Mouse (Mus musculus) liver, embryonic 15.5 days (tissue): ENCODE results near the gene Dnttip1. TPM values are rescaled to one million over a fixed set of nuclear protein-coding genes. Genes with fewer than 3 reads are reported as not detected.
A peak's percentile ranks its signal among the peaks of the same experiment; 100 is the strongest.
"Not testable (repeated sequence)": the region's sequence is repeated elsewhere in the genome, so short reads cannot be mapped to it uniquely, and the experiment has no call there.

ENCODE experiments used
- ATAC-seq: fragments of 200-750 bp; cut with Nextera tagmentation; 2 replicates; pipeline ENCODE4 v1.8.0; 2017; ENCODE audit warnings: moderate number of reproducible peaks, mild to moderate bottlenecking, moderate library complexity; ENCODE audit not compliant: insufficient read depth
- H3K27ac ChIP-seq: fragments of 300-500 bp; sonication (generic); replicated peaks from 2 replicates; pipeline ENCODE4 v1.5.1; 2015; ENCODE audit warnings: mild to moderate bottlenecking, inconsistent platforms
- H3K27me3 ChIP-seq: fragments of 300-500 bp; sonication (generic); 2 replicates; pipeline ENCODE4 v1.6.1; 2015; ENCODE audit warnings: mild to moderate bottlenecking, inconsistent platforms
- H3K36me3 ChIP-seq: fragments of 300-500 bp; sonication (generic); replicated peaks from 2 replicates; pipeline ENCODE4 v1.6.1; 2015; ENCODE audit warnings: moderate library complexity, mild to moderate bottlenecking, inconsistent platforms
- H3K4me1 ChIP-seq: fragments of 300-500 bp; sonication (generic); replicated peaks from 2 replicates; pipeline ENCODE4 v1.6.1; 2015; ENCODE audit warnings: inconsistent platforms
- H3K4me2 ChIP-seq: fragments of 300-500 bp; sonication (generic); 2 replicates; pipeline ENCODE4 v1.6.1; 2015; ENCODE audit warnings: moderate library complexity, mild to moderate bottlenecking, inconsistent platforms
- H3K4me3 ChIP-seq: fragments of 300-500 bp; sonication (generic); replicated peaks from 2 replicates; pipeline ENCODE4 v1.5.1; 2015; ENCODE audit warnings: mild to moderate bottlenecking, inconsistent platforms
- H3K9ac ChIP-seq: fragments of 300-500 bp; sonication (generic); 2 replicates; pipeline ENCODE4 v1.6.1; 2015; ENCODE audit warnings: moderate library complexity, mild to moderate bottlenecking, inconsistent platforms
- H3K9me3 ChIP-seq: fragments of 300-500 bp; sonication (generic); replicated peaks from 2 replicates; pipeline ENCODE4 v1.6.1; 2016; ENCODE audit warnings: inconsistent platforms
- whole genome bisulfite sequencing: fragments of 180-500 bp; shearing (Covaris S2); methylation state at CpG from one replicate; pipeline ENCODE4 v1.1.7; 2015; ENCODE audit warnings: mixed read lengths; ENCODE audit not compliant: insufficient replicate concordance; 5-methylcytosine and 5-hydroxymethylcytosine counted together
- polyA plus RNA-seq: library from polyadenylated mRNA; unstranded; fragments of >200 nt; fragmentation: Nextera tagmentation; extraction: Ambion mirVana; gene quantifications from 2 replicates; pipeline ENCODE4 v1.2.1, GENCODE M21; 2015

The Dnttip1 gene
- polyA plus RNA-seq, 1 experiment from 2014 or later, result 41.1 TPM

GRCm38 (mm10) chr2:164791841-164792261, 46.1 kb downstream of the Dnttip1 start:
- peaks cover 41% of the 10 kb centered on the region for H3K4me1 ChIP-seq
- no peaks in the 10 kb centered on the region for H3K9me3 ChIP-seq
- WGBS, result 89% methylated on average over 18 of the region's 18 CpGs
- no peak overlapping the region for H3K9ac ChIP-seq
- no peak overlapping the region for H3K4me3 ChIP-seq
- H3K27ac ChIP-seq, result no peak overlapping the region
- ATAC-seq, result no peak
- H3K27me3 ChIP-seq, result peaks cover 4% of the 10 kb centered on the region
- peaks cover 73% of the 10 kb centered on the region for H3K36me3 ChIP-seq
- no peak overlapping the region for H3K4me2 ChIP-seq

GRCm38 (mm10) chr2:164792400-164793190, 46.8 kb downstream of the Dnttip1 start:
- 83% methylated on average over 12 of the region's 12 CpGs for WGBS
- Histone ChIP-seq H3K9me3 (no peaks in the 10 kb centered on the region), H3K4me1 (peaks cover 35% of the 10 kb centered on the region), H3K4me3 (no peak overlapping the region), H3K9ac (no peak overlapping the region), H3K4me2 (no peak overlapping the region), H3K27me3 (no peaks in the 10 kb centered on the region), H3K27ac (0 out of 2 replicates have a peak overlapping the region, but pooled peaks have one; percentile 33), H3K36me3 (peaks cover 79% of the 10 kb centered on the region)
- no peak for ATAC-seq

GRCm38 (mm10) chr2:164793236-164793635, 47.5 kb downstream of the Dnttip1 start:
- Histone ChIP-seq H3K9me3 (no peaks in the 10 kb centered on the region), H3K9ac (no peak overlapping the region), H3K27me3 (no peaks in the 10 kb centered on the region), H3K4me1 (peaks cover 30% of the 10 kb centered on the region), H3K4me2 (no peak overlapping the region), H3K4me3 (no peak overlapping the region), H3K27ac (peak overlapping the region; percentile 42; the same call in 1 of the 2 replicates), H3K36me3 (peaks cover 82% of the 10 kb centered on the region)
- WGBS, result 85% methylated on average over 3 of the region's 3 CpGs
- ATAC-seq, result peak; percentile 17; the same call in 1 of the 2 replicates

GRCm38 (mm10) chr2:164793772-164794171, 48.0 kb downstream of the Dnttip1 start:
- Histone ChIP-seq H3K9me3 (no peaks in the 10 kb centered on the region), H3K4me1 (peaks cover 24% of the 10 kb centered on the region), H3K9ac (no peak overlapping the region), H3K27me3 (no peaks in the 10 kb centered on the region), H3K4me2 (no peak overlapping the region), H3K27ac (peak overlapping the region; percentile 46; the same call in 1 of the 2 replicates), H3K36me3 (peaks cover 84% of the 10 kb centered on the region), H3K4me3 (no peak overlapping the region)
- no peak for ATAC-seq
- 76% methylated on average over 2 of the region's 2 CpGs for WGBS

DNA sequence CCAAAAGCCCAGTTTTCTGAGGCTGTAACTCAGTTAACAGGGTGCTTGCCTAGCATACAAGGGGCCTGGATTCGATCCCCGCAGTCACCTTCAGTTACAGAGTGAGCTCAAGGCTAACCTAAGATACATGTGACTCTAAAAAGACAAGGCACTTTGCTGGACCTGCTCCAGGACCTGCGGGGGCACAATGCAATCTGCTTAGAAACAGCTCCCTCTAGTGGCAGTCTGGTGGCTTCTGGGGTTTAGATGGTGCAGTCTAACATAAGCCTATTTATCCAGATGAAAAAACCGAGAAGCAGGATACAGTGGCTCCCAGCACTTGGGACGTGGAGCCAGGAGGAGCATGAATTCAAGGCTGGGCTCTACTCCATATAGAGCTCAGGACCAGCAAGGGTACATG, 48.5 kb downstream of the Dnttip1 start:
- no peak overlapping the region for H3K4me2 ChIP-seq
- H3K4me1 ChIP-seq, result peaks cover 21% of the 10 kb centered on the region
- H3K4me3 ChIP-seq, result no peak overlapping the region
- H3K27me3 ChIP-seq, result no peaks in the 10 kb centered on the region
- 28% methylated on average over 5 of the region's 5 CpGs for WGBS
- peaks cover 85% of the 10 kb centered on the region for H3K36me3 ChIP-seq
- peak; percentile 49 for ATAC-seq
- H3K27ac ChIP-seq, result no peak overlapping the region
- no peaks in the 10 kb centered on the region for H3K9me3 ChIP-seq
- no peak overlapping the region for H3K9ac ChIP-seq

DNA sequence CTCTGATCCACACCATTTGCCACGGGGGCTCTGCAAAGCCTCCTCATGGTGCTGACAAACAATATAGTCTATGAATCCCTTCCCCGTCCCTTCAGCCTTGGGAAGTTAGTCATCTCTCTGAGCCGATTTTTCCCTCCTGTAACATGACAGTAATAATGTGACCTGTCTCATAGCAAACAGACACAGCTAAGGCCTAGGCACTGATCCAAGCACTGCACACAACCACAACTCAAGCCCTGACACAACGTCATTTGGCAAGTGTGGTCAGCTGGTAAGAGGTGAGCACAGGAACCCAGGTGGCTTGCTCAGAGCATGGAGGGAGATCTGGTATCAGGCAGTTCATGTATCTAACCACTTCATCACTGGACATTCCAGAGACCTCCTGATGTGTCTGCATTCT, 50.1 kb downstream of the Dnttip1 start:
- Histone ChIP-seq H3K27ac (no peak overlapping the region), H3K9ac (no peak overlapping the region), H3K4me3 (no peak overlapping the region), H3K27me3 (no peaks in the 10 kb centered on the region), H3K9me3 (no peaks in the 10 kb centered on the region), H3K4me1 (peaks cover 14% of the 10 kb centered on the region), H3K4me2 (no peak overlapping the region), H3K36me3 (peaks cover 93% of the 10 kb centered on the region)
- no peak for ATAC-seq
- WGBS, result 73% methylated on average over 4 of the region's 4 CpGs

DNA sequence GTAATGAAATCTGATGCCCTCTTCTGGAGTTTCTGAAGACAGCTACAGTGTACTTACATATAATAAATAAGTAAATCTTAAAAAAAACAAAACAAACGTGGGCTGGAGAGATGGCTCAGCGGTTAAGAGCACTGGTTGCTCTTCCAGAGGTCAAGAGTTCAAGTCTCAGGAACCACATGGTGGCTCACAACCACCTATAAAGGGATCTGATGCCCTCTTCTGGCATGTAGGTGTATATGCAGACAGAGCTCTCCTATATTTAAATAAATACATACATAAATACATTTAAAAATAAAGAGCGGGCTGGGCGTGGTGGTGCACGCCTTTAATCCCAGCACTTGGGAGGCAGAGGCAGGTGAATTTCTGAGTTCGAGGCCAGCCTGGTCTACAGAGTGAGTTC, 52.8 kb downstream of the Dnttip1 start:
- not testable (repeated sequence) for H3K4me3 ChIP-seq, ATAC-seq, H3K4me2 ChIP-seq, H3K27me3 ChIP-seq, H3K27ac ChIP-seq, H3K9ac ChIP-seq, H3K9me3 ChIP-seq
- Histone ChIP-seq H3K4me1 (peaks cover 14% of the 10 kb centered on the region), H3K36me3 (peaks cover 88% of the 10 kb centered on the region)
- 59% methylated on average over 6 of the region's 6 CpGs for WGBS

GRCm38 (mm10) chr2:164800252-164801004, 54.6 kb downstream of the Dnttip1 start:
- no peak for ATAC-seq
- 80% methylated on average over 13 of the region's 13 CpGs for WGBS
- H3K9me3 ChIP-seq, result no peaks in the 10 kb centered on the region
- no peak overlapping the region for H3K4me2 ChIP-seq
- peaks cover 19% of the 10 kb centered on the region for H3K4me1 ChIP-seq
- no peak overlapping the region for H3K4me3 ChIP-seq
- H3K9ac ChIP-seq, result no peak overlapping the region
- no peaks in the 10 kb centered on the region for H3K27me3 ChIP-seq
- peaks cover 70% of the 10 kb centered on the region for H3K36me3 ChIP-seq
- no peak overlapping the region for H3K27ac ChIP-seq

GRCm38 (mm10) chr2:164803201-164803920, 57.6 kb downstream of the Dnttip1 start:
- no peak for ATAC-seq
- Histone ChIP-seq H3K4me1 (peaks cover 39% of the 10 kb centered on the region), H3K9me3 (no peaks in the 10 kb centered on the region), H3K27ac (peak overlapping the region; percentile 90), H3K36me3 (peaks cover 44% of the 10 kb centered on the region), H3K9ac (peak overlapping the region; percentile 89), H3K27me3 (no peaks in the 10 kb centered on the region), H3K4me3 (peak overlapping the region; percentile 92), H3K4me2 (peak overlapping the region; percentile 78)
- 72% methylated on average over 16 of the region's 16 CpGs for WGBS

- Histone ChIP-seq H3K4me1 (peaks cover 39% of the 10 kb centered on the region), H3K9me3 (no peaks in the 10 kb centered on the region), H3K4me3 (peak overlapping the region; percentile 92), H3K27me3 (no peaks in the 10 kb centered on the region), H3K27ac (peak overlapping the region; percentile 90), H3K4me2 (peak overlapping the region; percentile 78), H3K9ac (peak overlapping the region; percentile 89), H3K36me3 (peaks cover 43% of the 10 kb centered on the region)
- ATAC-seq, result no peak
- WGBS, result 48% methylated on average over 1 of the region's 1 CpGs
Measured at GRCm38 (mm10) chr2:164803921-164804313, 58.1 kb downstream of the Dnttip1 start.
